Mouse (Mus musculus) c-Kit-negative CD71-positive TER-119-positive erythroid progenitor cells, embryonic 14.5 days (primary cell): ENCODE data around the gene Sun5.
"Not testable (repeated sequence)": the region's sequence is repeated elsewhere in the genome, so short reads cannot be mapped to it uniquely, and the experiment has no call there.

ENCODE experiments used
- DNase-seq: peaks from one replicate; pipeline ENCODE4 v3.0.0-alpha.2; 2013; ENCODE audit warnings: low read depth, low spot score

The Sun5 gene

GRCm38 (mm10) chr2:153870984-153871383 lies at the start of gene Sun5:
Gene Sun5, minus strand, starts transcription at chr2:153871084.
- DNase-seq = no peak

GRCm38 (mm10) chr2:153917930-153918329 lies 47.0 kb upstream of the Sun5 start, which contains the start of gene Bpifb3:
Gene Bpifb3, plus strand, starts transcription at chr2:153918230.
- DNase-seq = no peak

- no peak for DNase-seq
These were observed 43.3 kb upstream of the Sun5 start for GRCm38 (mm10) chr2:153914151-153914550.

- DNase-seq = no peak
These were observed 35.7 kb upstream of the Sun5 start for GRCm38 (mm10) chr2:153906626-153907025.

DNA sequence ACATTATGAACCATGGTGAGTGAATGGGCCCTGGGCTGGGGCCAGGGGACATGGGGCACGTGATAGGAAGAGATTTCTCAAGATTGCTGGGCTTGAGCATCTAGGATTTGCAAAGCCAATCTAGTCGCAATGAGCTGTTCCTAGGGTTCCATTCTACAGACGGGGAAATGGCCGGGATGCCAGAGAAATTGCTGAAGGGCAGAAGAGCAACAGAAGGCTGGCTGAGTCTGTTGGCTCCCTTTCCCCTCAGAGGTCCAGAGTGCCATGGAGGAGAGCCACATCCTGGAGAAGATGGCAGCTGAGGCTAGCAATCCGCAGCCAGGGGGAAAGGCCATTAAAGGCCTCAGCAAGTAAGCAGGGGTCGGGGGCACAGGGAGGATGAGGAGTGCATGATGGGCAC lies 31.8 kb upstream of the Sun5 start:
- DNase-seq = no peak

GRCm38 (mm10) chr2:153900088-153900487 lies 29.2 kb upstream of the Sun5 start, which contains the start of gene Bpifb6:
Gene Bpifb6, plus strand, starts transcription at chr2:153900388.
- no peak for DNase-seq

GRCm38 (mm10) chr2:153899111-153899510 lies 28.2 kb upstream of the Sun5 start:
- no peak for DNase-seq

DNA sequence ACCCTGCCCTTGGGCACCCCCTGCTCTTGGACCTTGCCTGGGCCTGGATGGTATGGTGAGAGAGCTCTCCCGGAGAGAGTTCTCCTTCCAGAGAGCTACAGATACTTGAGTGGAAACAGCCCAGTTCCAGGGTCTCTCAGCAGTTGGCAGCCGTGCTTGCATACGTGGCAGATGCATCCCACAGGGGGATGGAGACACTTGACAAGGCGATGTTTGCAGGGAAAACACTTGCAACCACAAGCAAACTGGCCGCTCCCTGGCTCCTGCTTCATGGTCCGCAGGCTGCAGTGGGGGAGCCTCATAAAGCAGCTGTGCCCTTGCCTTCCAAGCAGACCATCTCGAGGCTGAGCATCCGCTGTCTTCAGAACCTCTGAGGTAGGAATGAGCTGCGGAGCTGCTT lies 3.9 kb upstream of the Sun5 start, which contains the start of gene Bpifb2:
Bpifb2 (plus strand) TSS at position 301 of the 400 bp plus-strand sequence.
- no peak for DNase-seq

- DNase-seq = no peak
These were observed 8.9 kb downstream of the Sun5 start for GRCm38 (mm10) chr2:153861960-153862359.

- DNase-seq = no peak
These were observed 10.2 kb downstream of the Sun5 start for GRCm38 (mm10) chr2:153860715-153861114.

DNA sequence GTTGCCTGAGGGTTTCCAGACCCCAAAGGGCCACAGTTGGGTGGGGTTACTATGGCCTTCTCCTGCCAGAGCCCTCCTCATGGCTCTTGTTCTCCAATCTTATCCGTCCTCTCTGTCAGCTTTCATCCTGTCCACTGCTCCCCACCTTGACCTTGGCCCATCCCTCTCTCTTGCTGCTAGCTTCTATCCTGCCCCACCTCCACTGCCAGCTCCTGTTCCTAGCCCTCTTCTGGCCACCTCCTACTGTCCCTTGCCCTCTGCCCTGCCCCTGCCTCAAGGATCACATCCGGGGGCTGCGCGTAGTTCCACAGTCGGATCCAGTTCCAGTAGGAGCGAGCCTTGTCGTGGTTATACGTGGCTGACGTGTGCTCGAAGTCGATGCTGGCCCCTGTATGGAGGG lies 10.6 kb downstream of the Sun5 start:
- DNase-seq = no peak

DNA sequence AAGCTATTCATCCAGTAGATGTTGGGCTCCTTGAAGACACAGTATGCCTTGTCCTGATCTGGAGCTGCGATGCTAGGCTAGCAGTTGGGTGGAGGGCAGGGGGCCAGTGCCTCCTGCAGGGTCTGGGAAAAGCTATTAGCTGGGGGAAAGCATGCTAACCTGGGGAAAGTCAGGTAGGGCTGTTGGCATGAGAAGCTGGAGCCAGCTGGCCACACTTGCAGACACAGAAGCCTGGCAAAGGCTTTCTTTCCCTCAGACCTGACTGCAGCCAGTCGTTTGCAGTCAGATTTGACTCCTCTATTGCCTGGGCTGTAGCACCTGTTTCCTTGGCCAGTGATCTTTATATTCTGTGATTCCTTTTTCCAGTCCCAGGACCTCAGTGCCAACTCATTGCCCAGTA lies 11.3 kb downstream of the Sun5 start:
- no peak for DNase-seq

DNA sequence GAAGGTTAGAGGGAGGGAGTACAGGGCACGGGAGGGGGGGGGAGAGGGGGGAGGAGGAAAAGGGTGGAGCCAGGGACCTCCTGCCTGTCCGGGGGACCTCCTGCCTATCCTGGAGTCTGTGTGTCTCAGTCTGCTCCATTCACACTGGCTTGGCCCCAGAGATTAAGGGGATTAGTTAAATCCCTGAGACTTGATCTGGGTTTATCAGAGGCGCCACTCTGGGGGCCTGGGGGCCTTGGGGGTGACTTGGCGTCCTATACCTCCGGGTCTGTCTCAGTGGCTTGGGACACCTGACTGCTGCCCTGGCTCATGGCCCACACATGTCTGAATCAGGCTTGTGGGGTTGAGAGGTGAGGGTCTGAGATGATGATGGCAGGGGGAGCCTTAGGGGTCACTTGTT lies 17.3 kb downstream of the Sun5 start:
- no peak for DNase-seq

DNA sequence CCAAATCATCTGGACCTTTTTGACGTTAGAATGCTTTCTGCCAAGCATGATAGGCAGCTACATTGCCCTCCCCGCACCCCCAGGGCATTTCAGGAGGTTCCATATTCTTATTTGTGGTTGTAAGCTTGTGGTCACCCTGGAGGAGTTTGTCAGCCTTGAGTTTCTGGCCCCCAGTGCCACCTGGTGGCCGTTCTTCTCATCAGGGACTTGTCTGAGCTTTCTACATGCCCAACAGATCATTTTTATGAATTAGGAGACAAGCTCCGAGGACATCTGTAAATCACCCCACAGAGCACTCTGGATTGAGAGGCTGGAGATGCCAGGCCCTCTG lies 19.9 kb downstream of the Sun5 start:
- DNase-seq = no peak

DNA sequence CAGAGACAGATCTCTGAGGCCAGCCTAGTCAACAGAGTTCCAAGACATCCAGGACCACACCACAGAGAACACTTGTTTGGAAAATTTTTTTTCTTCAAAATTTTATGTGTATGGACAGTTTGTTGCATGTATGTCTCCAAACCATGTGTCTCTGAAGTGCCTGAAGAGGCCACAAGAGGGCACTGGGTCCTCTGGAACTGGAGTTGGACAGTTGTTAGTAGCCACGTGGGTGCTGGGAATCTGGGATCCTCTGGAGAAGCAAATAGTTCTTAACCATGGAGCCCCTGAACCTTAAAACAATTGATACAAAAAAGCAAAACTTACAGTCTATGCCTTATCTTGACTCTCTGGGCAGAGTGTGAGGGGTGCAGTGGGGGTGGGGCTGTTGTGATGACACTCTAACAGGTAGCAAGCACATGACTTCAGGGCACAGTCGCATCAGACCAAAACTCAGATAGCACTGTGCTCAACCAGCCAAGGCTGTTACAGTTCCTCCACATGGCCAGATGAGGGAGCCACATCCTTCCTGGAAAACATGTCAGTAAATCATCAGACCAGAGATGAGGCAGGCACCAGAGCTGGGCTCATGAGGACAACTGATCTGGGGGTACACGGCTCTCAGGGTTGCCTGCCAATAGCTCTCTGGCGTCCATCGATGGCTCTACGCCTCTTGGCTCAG lies 20.4 kb downstream of the Sun5 start:
- DNase-seq = no peak

DNA sequence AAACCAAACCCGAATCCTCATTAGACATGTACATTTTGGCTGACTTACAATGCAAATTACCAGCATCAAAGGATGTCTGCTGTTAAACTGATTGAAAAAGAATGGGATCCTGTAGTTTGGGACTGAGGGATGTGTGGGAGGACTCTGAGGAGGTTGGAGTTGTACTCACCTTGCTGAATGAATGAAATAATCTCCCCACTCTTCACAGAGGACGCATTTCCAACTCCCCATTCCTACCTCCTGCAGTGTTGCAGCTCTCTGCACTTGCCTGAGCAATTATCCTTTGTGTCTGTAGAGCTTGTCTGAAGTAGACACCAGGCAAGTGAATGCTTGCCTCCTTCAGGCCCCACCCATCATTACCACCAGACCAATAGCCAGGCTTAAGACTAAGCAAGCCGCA lies 22.5 kb downstream of the Sun5 start:
- DNase-seq = no peak

- DNase-seq = no peak
These were observed 28.0 kb downstream of the Sun5 start for GRCm38 (mm10) chr2:153842854-153843253.

GRCm38 (mm10) chr2:153833291-153833690 lies 37.6 kb downstream of the Sun5 start:
- DNase-seq = no peak

- no peak for DNase-seq
These were observed 42.2 kb downstream of the Sun5 start for GRCm38 (mm10) chr2:153828704-153829103.

- no peak for DNase-seq
These were observed 43.6 kb downstream of the Sun5 start for GRCm38 (mm10) chr2:153827171-153827830.

DNA sequence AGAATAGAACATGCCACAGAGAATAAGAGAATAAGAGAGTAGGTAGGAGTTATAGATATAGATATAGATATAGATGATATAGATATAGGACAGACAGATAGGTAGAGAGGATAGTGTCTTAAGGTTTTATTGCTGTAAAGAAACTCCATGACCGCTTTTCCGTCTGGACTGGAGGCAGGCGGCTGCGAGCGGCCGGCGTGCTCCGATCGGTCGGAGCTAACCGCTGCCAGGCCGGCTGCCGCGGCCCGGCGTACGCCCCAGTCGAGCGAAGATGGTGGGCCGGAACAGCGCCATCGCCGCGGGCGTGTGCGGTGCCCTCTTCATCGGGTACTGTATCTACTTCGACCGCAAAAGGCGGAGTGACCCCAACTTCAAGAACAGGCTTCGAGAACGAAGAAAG lies 45.0 kb downstream of the Sun5 start:
- not testable (repeated sequence) for DNase-seq

DNA sequence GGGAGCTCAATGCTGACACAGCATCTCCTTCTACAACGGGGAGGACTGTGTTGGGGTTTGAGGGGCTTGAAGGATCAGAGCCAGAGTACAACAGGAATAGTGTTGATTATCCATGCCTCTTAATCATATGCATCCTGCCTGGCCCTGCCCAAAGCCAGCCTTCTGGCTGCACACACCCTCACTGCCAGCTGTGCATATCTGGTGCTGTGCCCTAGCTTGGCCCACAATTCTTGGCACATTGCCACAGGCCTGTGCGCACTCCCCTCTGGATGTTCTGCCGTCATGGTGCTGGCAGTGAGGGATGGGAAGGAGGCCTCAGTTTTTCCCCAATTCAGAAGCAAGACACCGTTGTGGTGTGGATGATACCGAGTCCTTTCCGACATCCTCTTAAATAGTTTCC lies 46.3 kb downstream of the Sun5 start:
- DNase-seq = no peak

DNA sequence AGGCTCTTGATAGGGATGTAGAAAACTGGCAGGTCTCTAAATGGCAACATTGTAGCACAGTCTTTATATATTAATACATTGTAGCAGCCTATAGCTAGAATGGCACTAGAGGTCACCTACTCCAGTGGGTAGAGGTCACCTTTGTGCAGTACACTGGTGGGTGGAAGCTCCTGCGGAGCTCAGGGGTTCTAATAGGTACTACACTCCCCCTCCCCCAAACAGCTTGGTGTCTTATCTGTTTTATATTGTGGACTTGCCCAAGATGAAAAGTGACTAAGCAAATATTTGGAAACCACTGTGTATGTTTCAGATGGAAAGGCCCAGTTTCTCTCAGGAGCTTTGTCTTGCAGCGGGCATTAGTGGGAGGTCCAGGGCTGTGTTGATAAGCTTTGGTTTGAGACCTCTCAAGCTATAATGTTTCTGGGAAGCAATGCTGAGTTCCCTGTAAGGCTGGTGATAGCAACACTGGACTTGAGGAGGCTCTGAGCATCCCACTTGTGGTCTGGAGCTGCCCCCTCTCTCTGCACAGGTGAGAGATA lies 48.8 kb downstream of the Sun5 start:
- DNase-seq = no peak
